Mouse (Mus musculus): Measurements from ENCODE around the gene Adgrg3. TPM values are rescaled to one million over a fixed set of nuclear protein-coding genes. Genes with fewer than 3 reads are reported as not detected.

Adgrg3 gene
- polyA plus RNA-seq, 1 experiment, result 19.4 TPM

DNA sequence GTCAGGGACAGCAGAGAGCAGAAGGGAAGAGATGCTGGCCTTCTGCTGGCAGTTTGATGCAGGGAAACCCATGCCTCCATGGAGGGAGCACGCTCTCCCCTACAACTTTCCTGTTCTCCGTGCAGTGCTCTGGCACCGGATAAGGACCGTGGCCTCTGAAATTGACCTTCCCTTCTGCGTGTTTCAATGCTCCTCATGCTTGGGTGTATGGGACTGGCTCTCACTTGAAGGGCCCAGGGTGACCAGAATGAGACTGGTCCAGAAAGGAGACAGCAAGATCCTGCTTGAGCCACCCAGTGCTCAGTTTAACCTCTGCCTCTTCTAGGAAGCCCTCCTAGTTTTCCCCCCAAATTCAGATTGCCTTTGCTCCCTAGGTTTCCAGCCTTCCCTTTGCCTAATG lies 16.3 kb upstream of the Adgrg3 start:
- no peaks in the 10 kb centered on the region for H3K79me2 ChIP-seq (ENCODE audit: control insufficient read depth, insufficient read depth)
- no peaks in the 10 kb centered on the region for H3K79me3 ChIP-seq (ENCODE audit: low read depth)
- H3K4me3 ChIP-seq (ENCODE audit: insufficient read depth, poor library complexity, severe bottlenecking), result no peak overlapping the region
- no peaks in the 10 kb centered on the region for H3K27me3 ChIP-seq (ENCODE audit: control insufficient read depth, insufficient read depth, insufficient read length)
- no peaks in the 10 kb centered on the region for H3K36me3 ChIP-seq (ENCODE audit: control insufficient read depth, insufficient read depth)
- no peak for TF ChIP-seq MYOG (IDR thresholded peaks at IDR 0.05; ENCODE audit: control insufficient read depth, extremely low read depth, insufficient read length)
- no peak for TF ChIP-seq MAX (IDR thresholded peaks at IDR 0.05)
- TF ChIP-seq FOSL1 (IDR thresholded peaks at IDR 0.05; ENCODE audit: insufficient read depth, low read length, poor library complexity, severe bottlenecking), result no peak
- TF ChIP-seq CTCF (IDR thresholded peaks at IDR 0.05; ENCODE audit: control insufficient read depth, insufficient read depth, insufficient read length), result no peak
- no peak for TF ChIP-seq CEBPB (IDR thresholded peaks at IDR 0.05; ENCODE audit: low read depth)
- no peak for TF ChIP-seq MYOD1 (IDR thresholded peaks at IDR 0.05; ENCODE audit: control insufficient read depth, insufficient read length, low read depth)
- TF ChIP-seq USF1 (IDR thresholded peaks at IDR 0.05; ENCODE audit: low read depth), result no peak
- H3ac ChIP-seq (ENCODE audit: control insufficient read depth, insufficient read length, low read depth), result no peak overlapping the region

DNA sequence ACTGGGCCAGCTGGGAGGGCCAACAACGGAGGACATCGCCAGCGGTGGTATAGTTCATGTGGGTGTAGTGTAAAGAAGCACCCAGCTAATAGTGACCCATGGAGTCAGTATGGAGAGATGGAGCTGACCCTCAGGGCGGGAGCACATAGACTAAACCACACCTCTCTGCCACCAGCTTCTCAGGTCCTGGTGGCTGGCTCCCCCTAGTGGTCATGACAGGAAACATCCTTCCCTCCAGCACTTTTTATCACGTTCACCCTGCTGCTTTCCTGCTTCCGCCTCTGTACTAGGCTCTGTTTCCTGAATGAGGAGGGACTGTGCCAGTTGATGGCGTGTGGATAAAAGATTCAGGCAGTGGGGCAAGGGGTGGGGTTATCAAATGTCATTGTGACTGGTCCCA lies 15.8 kb upstream of the Adgrg3 start:
- Histone ChIP-seq H3K79me3 (ENCODE audit: low read depth) (no peaks in the 10 kb centered on the region), H3K4me3 (ENCODE audit: insufficient read depth, poor library complexity, severe bottlenecking) (no peak overlapping the region), H3K36me3 (ENCODE audit: control insufficient read depth, insufficient read depth) (no peaks in the 10 kb centered on the region), H3ac (ENCODE audit: control insufficient read depth, insufficient read length, low read depth) (peak overlapping the region; percentile 27), H3K27me3 (ENCODE audit: control insufficient read depth, insufficient read depth, insufficient read length) (no peaks in the 10 kb centered on the region), H3K79me2 (ENCODE audit: control insufficient read depth, insufficient read depth) (no peaks in the 10 kb centered on the region)
- TF ChIP-seq MYOD1 (IDR thresholded peaks at IDR 0.05; ENCODE audit: control insufficient read depth, insufficient read length, low read depth) (no peak), CTCF (IDR thresholded peaks at IDR 0.05; ENCODE audit: control insufficient read depth, insufficient read depth, insufficient read length) (peak; percentile 68)

DNA sequence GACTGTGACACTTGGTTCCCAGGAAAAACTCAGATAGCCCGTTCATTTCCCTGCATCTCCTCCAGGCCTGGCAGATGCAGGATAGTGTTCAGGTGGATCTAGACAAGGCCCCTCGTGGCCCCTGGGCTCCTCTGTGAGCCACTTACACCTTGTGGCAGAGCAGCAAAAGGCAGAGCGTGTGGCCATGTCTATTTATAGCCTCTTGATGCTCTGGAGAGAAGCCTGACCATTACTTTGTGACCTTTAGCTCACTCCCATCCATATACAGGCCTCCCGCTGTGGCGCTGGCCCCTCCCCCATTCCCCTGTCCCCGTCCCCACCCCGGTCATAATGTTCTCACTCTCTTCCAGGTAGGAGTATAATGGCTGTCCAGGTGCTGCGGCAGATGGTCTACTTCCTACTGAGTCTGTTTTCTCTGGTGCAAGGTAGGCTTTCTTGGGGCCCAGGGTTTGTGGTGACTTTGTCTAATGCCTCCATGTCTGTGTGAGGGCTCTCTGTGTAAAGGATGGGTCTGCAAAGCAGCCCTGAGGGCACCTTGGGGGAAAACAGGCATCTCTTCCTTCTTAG lies 15.3 kb upstream of the Adgrg3 start:
- H3K36me3 ChIP-seq (ENCODE audit: control insufficient read depth, insufficient read depth), result no peaks in the 10 kb centered on the region
- H3K79me3 ChIP-seq (ENCODE audit: low read depth), result no peaks in the 10 kb centered on the region
- no peak overlapping the region for H3K4me3 ChIP-seq (ENCODE audit: insufficient read depth, poor library complexity, severe bottlenecking)
- no peak for TF ChIP-seq MAX (IDR thresholded peaks at IDR 0.05)
- TF ChIP-seq USF1 (IDR thresholded peaks at IDR 0.05; ENCODE audit: low read depth), result no peak
- TF ChIP-seq CEBPB (IDR thresholded peaks at IDR 0.05; ENCODE audit: low read depth), result no peak
- TF ChIP-seq MYOG (IDR thresholded peaks at IDR 0.05; ENCODE audit: control insufficient read depth, extremely low read depth, insufficient read length), result no peak
- no peaks in the 10 kb centered on the region for H3K27me3 ChIP-seq (ENCODE audit: control insufficient read depth, insufficient read depth, insufficient read length)
- H3ac ChIP-seq (ENCODE audit: control insufficient read depth, insufficient read length, low read depth), result peak overlapping the region; percentile 27
- H3K79me2 ChIP-seq (ENCODE audit: control insufficient read depth, insufficient read depth), result no peaks in the 10 kb centered on the region

DNA sequence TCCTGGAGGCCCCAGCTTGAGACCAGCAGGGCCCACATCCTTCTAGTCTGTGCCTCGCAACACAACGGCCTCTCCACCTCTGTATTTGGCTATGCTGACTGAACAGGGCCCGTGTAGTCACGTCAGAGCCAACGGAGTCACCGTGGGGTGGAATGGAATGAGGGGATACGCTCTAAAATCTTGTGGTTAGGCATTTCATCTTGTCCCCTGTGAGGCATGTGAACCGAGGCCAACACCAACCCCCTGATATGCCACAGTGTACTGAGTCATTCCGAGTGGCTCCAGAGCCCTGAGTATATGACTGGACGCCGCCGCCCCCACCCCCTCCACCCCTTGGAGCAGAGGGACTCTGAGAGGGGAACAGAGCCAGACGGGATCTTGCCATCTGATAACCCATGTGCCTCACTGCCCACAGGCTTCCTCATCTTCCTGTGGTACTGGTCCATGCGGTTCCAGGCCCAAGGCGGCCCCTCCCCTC lies 5.0 kb upstream of the Adgrg3 start:
- no peaks in the 10 kb centered on the region for H3K79me2 ChIP-seq (ENCODE audit: control insufficient read depth, insufficient read depth)
- H3K27me3 ChIP-seq (ENCODE audit: control insufficient read depth, insufficient read depth, insufficient read length), result no peaks in the 10 kb centered on the region
- no peaks in the 10 kb centered on the region for H3K79me3 ChIP-seq (ENCODE audit: low read depth)
- H3K36me3 ChIP-seq (ENCODE audit: control insufficient read depth, insufficient read depth), result no peaks in the 10 kb centered on the region
- no peak overlapping the region for H3K4me3 ChIP-seq (ENCODE audit: insufficient read depth, poor library complexity, severe bottlenecking)
- peak; percentile 77 for TF ChIP-seq MAX (IDR thresholded peaks at IDR 0.05)
- no peak for TF ChIP-seq MYOG (IDR thresholded peaks at IDR 0.05; ENCODE audit: control insufficient read depth, extremely low read depth, insufficient read length)
- TF ChIP-seq MYOD1 (IDR thresholded peaks at IDR 0.05; ENCODE audit: control insufficient read depth, insufficient read length, low read depth), result peak; percentile 15
- H3ac ChIP-seq (ENCODE audit: control insufficient read depth, insufficient read length, low read depth), result no peak overlapping the region

DNA sequence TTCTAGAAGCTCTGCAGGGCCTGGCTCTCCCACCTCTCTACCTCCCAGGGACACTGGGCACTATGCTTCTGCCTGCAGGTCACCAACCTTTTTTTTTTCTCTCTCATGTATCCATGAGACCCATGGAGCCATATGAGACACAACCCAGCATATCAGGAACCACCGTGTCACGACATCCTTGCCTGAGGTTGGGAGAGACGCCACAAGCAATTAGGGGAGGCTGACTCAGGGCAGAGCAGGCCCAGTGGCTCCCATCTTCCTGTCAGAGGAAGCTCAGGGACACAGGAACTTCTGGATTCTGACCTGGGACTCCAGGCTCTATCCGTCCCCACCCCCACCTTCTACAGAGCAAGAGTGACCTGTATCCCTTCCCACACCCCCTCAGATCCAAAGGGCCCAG lies 1.6 kb upstream of the Adgrg3 start:
- H3K27me3 ChIP-seq (ENCODE audit: control insufficient read depth, insufficient read depth, insufficient read length), result no peaks in the 10 kb centered on the region
- peaks cover 13% of the 10 kb centered on the region for H3K79me2 ChIP-seq (ENCODE audit: control insufficient read depth, insufficient read depth)
- H3K36me3 ChIP-seq (ENCODE audit: control insufficient read depth, insufficient read depth), result no peaks in the 10 kb centered on the region
- no peaks in the 10 kb centered on the region for H3K79me3 ChIP-seq (ENCODE audit: low read depth)
- no peak overlapping the region for H3ac ChIP-seq (ENCODE audit: control insufficient read depth, insufficient read length, low read depth)
- TF ChIP-seq CTCF (IDR thresholded peaks at IDR 0.05; ENCODE audit: control insufficient read depth, insufficient read depth, insufficient read length), result no peak
- TF ChIP-seq MAX (IDR thresholded peaks at IDR 0.05), result no peak
- TF ChIP-seq MYOG (IDR thresholded peaks at IDR 0.05; ENCODE audit: control insufficient read depth, extremely low read depth, insufficient read length), result no peak
- no peak for TF ChIP-seq MYOD1 (IDR thresholded peaks at IDR 0.05; ENCODE audit: control insufficient read depth, insufficient read length, low read depth)
- no peak for TF ChIP-seq CEBPB (IDR thresholded peaks at IDR 0.05; ENCODE audit: low read depth)
- TF ChIP-seq USF1 (IDR thresholded peaks at IDR 0.05; ENCODE audit: low read depth), result no peak
- TF ChIP-seq FOSL1 (IDR thresholded peaks at IDR 0.05; ENCODE audit: insufficient read depth, low read length, poor library complexity, severe bottlenecking), result no peak
- no peak overlapping the region for H3K4me3 ChIP-seq (ENCODE audit: insufficient read depth, poor library complexity, severe bottlenecking)

DNA sequence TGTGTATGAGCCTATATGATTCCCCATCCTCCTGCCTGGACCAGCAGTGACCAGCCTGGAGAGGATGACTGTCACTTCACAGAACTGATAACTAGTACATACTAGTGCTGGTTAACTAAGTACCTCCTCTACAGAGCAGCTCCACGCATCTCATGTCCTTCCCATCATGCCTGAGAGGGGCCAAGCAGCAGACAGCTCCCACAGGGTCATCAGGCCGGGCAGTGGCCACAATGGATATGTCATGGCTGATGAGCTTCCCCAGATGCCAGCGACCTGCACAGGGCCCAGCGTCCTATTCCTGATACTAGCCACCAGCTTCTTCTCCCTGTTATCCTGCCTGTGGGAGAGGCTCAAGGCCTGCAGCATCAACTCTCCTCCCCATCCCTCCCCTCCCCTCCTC lies 808 bp upstream of the Adgrg3 start:
- Histone ChIP-seq H3ac (ENCODE audit: control insufficient read depth, insufficient read length, low read depth) (peak overlapping the region; percentile 45), H3K4me3 (ENCODE audit: insufficient read depth, poor library complexity, severe bottlenecking) (no peak overlapping the region), H3K79me3 (ENCODE audit: low read depth) (no peaks in the 10 kb centered on the region), H3K27me3 (ENCODE audit: control insufficient read depth, insufficient read depth, insufficient read length) (no peaks in the 10 kb centered on the region), H3K79me2 (ENCODE audit: control insufficient read depth, insufficient read depth) (peaks cover 16% of the 10 kb centered on the region), H3K36me3 (ENCODE audit: control insufficient read depth, insufficient read depth) (no peaks in the 10 kb centered on the region)
- TF ChIP-seq MYOD1 (IDR thresholded peaks at IDR 0.05; ENCODE audit: control insufficient read depth, insufficient read length, low read depth) (no peak), MYOG (IDR thresholded peaks at IDR 0.05; ENCODE audit: control insufficient read depth, extremely low read depth, insufficient read length) (no peak)
